Mouse (Mus musculus): Measurements from ENCODE around the gene Nob1.

GRCm38 (mm10) chr8:107413881-107414280, 11.0 kb downstream of the Nob1 start:
- TF ChIP-seq CTCF (IDR thresholded peaks at IDR 0.05; ENCODE audit: low read depth) (no peak), EP300 (IDR thresholded peaks at IDR 0.05; ENCODE audit: low read depth) (no peak)
